Mouse (Mus musculus) testis, adult 2 months (tissue): ENCODE measurements around the gene Cabp2.

ENCODE experiments used
- CTCF ChIP-seq: fragments of 200-500 bp; IDR thresholded peaks from 2 replicates; pipeline ENCODE4 v1.5.1; 2012; ENCODE audit warnings: low read depth, mild to moderate bottlenecking, inconsistent platforms, low read length, moderate library complexity; ENCODE audit not compliant: control insufficient read depth, insufficient read depth, insufficient replicate concordance
- POLR2A ChIP-seq: fragments of 200-500 bp; IDR thresholded peaks from 2 replicates; pipeline ENCODE4 v1.6.1; 2012; ENCODE audit warnings: low read depth, mild to moderate bottlenecking, inconsistent platforms, low read length, moderate library complexity; ENCODE audit not compliant: control insufficient read depth

GRCm38 (mm10) chr19:4102049-4102448 is 20.7 kb downstream of the Cabp2 start:
- no peak for TF ChIP-seq CTCF
- TF ChIP-seq POLR2A = no peak
